Comparison of ENCODE assay signal across 17 mouse cellular contexts in genomic region chr2:143724720-143725119, GRCm38 (mm10).
"Had no signal": no experiment of that assay in that cellular context is flagged by ENCODE, and none has a peak within 500 bp of the region (broad histone marks: within the 10 kb centered on the region; RNA-seq: fewer than 3 reads in every experiment).

No protein-coding gene starts in this region.

- H3K9me3 ChIP-seq: kidney, embryonic 15.5 days; liver, embryonic 13.5 days; megakaryocyte, embryonic 14.5 days; midbrain, embryonic 10.5 days had no signal

- ATAC-seq: lung, postnatal 0 days had no signal

- H3K9ac ChIP-seq: kidney, embryonic 15.5 days; liver, embryonic 13.5 days; lung, embryonic 14.5 days had no signal

- H3K4me3 ChIP-seq: kidney, embryonic 15.5 days; left cerebral cortex, adult 2 months; liver, embryonic 13.5 days; megakaryocyte, embryonic 14.5 days; midbrain, embryonic 10.5 days had no signal

- DNase-seq: kidney, adult 8-10 months; kidney, postnatal 10 days; kidney, postnatal 36 days; layer of hippocampus, postnatal 36 days; liver, embryonic 13.5 days; lung, embryonic 14.5 days; midbrain, embryonic 14.5 days; right cerebral cortex, adult 18-20 months; right cerebral cortex, postnatal 14 days; right cerebral cortex, postnatal 4 days; thymus, postnatal 36 days had no signal

- H3K4me2 ChIP-seq: kidney, embryonic 15.5 days; liver, embryonic 13.5 days; lung, embryonic 14.5 days had no signal

- H3K27me3 ChIP-seq: kidney, embryonic 15.5 days; liver, embryonic 13.5 days; megakaryocyte, embryonic 14.5 days had no signal

- H3K36me3 ChIP-seq: kidney, embryonic 15.5 days; liver, embryonic 13.5 days; midbrain, embryonic 10.5 days had no signal

- H3K4me1 ChIP-seq: kidney, embryonic 15.5 days; liver, embryonic 13.5 days; megakaryocyte, embryonic 14.5 days; midbrain, embryonic 10.5 days had no signal

- H3K27ac ChIP-seq: kidney, embryonic 15.5 days; liver, embryonic 13.5 days; macrophage; midbrain, embryonic 10.5 days had no signal
